Mouse (Mus musculus) WW6 (cell line): ENCODE data around the gene Gipc3.
A peak's percentile ranks its signal among the peaks of the same experiment; 100 is the strongest.

ENCODE experiments used
- DNase-seq: peaks from one replicate; pipeline ENCODE4 v3.0.0-alpha.2; 2013; ENCODE audit warnings: low read depth, low spot score

Gipc3 gene

DNA sequence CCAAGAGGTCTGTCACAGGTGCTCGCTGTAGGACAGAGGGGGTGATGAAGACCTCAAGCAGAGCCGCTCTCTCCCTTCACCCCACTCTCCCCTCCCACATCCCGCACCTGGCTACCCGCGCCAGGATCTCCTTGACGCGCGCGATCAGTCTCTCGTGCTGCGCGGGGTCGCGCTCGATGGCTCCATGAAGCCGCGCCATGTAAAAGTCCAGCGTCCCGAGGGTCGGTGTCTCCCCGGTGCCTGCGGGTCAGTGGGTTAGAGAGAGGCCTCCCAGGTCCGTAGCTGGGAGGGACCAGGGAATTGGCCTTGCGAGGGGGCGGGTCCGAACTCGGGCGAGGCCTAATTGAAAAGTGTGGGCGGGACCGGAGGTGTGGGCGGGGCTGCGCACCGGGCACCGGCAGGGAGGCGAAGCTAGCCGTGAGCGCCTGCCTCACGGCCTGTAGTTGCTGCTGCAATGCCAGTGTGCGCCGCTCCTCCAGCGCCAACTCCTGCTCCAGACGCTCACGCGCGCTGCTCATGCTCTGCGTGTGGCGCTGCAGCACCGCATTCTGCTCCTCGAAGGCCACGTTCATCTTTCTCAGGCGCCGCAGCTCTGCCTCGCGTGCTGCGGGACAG lies 3.5 kb upstream of the Gipc3 start:
- DNase-seq: peak; percentile 54

DNA sequence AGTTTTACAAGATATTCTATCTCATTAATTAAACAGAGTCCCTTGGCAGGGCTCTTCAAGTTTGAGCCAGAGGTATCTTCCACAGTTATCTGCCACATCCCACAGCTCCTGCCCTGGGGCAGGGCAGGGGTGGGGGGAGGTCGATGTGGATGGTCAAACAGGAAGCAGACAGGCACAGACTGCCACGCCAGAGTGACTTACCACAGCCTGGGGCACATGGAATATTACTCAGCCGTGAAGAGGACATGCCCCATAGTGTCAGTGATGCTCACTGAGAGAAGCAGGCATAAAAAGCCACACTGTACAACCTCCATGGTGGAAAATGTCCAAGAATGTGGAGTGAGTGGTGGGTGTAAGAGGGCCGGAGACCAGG lies 2.1 kb upstream of the Gipc3 start:
- no peak for DNase-seq

GRCm38 (mm10) chr10:81344421-81345161 lies 1.5 kb upstream of the Gipc3 start:
- no peak for DNase-seq

DNA sequence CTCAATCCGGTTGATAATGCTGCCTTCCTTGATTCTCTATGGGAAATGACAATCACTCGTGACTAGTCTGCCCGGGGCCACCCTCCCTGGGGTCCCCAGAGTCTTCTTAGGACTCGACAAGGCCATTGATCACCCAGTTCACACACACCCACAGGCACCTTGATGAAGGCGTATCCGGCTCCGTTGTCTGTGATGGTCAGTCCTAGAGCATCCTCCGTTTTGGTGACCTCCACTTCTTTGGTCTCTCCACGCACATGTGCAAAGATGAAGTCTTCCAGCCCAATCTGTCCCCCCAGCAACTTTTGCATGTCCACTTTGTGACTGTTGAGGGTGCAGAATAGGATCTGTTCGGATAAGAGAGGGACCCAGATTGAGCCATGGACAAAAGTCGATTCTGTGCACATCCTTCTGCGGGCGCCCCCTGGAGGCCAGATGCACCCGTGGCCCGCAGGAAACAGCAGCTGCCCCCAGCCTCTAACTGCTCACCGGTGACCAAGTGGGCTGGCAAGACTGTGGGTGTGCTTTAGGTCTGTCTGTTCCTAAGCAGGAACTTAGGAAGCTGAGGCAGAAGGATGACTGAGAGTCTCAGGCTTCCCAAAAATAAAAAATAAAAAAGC lies 1.6 kb downstream of the Gipc3 start:
- DNase-seq: no peak

DNA sequence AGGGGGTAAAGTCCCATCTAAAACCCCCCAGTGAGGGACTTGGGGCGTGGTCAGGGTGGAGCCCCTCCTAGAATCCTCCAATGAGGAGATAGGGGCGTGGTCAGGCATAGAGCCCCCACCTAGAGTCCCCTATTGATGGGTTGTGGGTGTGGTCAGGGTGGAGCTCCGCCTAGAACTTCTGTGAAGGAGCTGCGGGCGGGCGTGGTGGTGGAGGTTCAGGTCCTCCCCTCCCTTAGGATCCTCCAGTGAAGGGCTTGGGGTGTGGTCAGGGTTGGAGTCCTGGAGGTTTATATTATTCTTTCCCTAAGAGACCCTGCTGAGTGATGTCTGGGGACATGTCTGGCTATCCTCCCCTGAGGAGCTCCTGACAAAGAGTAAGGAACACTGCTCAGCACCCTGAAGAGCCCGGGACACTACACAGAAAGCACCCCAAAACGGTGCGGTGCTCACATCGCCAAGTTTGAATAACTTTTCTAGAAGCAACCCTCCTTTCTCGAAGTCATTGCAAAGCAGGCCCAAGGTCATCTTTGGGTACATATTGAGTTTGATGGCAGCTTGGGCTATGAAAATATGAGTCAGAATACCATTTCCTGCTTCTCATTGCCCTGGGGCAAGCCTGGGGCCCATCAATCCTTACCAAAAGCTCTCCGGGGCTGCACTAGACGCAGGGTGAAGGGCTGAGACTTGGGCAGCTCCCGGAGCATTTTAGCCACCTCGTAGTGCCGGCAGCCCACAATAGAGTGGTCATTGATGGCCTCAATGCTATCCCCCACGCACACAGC lies 2.3 kb downstream of the Gipc3 start:
- no peak for DNase-seq

DNA sequence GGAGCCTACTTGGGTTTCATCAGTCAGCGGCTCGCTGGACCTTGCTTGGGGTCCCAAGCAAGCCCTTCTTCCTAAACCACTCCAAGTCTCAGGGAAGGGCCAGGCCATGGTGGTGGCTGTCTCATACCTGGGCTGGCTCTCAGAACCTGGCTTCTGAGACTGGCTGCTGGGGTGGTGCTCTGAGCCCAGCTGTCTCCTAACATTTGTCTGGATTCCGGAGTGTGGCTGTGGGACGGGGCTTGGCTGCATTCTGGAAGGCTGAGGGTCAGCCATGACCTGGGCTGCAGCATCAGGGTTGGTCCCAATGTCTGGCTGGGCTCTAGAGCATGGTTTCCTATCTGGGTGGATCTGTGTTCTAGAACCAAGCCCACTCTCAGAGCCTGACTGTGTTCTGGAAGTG lies 6.5 kb downstream of the Gipc3 start:
- no peak for DNase-seq

DNA sequence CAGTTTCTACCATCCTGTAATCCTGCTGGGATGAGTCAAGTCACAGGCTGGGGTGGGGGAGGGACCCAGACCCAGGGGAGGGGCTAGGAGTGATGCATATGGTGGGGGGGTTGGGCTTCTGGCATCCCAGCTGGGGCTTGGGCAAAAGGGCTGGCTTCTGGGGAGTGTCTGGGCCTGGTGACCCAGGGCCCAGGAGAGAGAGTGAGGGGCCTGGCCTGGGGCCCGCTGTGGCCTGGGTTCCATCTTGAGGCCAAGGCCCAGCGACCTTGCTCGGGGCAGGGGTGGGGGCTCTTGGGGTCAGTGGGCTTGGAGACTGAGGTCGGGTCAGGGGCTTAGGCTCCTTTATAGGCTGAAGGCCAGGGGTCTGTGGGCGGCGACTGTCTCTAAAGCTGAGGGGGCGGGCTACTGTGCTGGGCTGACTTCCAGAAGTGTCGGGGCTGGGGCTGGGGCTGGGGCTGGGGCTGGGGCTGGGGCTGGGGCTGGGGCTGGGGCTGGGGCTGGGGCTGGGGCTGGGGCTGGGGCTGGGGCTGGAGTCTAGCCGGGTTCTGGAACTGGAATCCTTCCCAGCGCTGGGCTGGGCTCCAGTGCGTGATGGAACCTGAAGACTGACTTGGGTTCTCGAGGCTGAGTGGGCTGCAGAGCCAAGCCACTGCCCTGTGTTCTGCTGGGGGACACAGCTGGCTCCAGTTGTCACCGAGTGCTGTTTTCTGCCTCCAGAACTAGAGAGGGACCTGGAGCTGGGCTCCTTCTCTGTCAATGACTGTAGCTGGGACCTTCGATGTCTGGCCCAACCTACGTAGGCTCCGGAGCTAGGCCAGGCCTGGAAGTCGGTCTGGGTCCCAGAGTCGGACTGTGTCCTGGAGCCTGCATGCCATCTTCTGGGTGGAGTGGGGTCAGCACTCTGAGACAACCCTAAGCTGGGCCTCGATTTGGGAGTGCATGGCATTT lies 7.4 kb downstream of the Gipc3 start:
- DNase-seq: no peak

DNA sequence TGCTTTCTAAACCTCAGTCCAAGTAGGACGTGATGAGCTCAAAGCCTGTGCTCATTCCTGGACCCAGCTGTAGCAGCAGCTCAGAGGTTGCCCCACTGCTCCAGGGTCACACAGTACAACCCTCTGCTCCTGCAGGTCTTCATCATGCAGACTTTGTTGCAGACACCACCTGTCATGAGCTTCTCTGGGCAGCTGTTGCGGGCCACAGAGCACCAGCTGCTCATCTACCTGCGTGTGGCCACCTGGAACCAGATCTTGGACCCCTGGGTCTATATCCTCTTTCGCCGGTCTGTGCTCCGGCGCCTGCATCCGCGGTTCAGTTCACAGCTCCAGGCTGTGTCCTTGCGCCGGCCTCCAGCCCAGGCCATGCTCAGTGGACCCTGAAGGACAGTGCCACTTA lies 8.7 kb downstream of the Gipc3 start:
- no peak for DNase-seq

GRCm38 (mm10) chr10:81332277-81332676 lies 10.8 kb downstream of the Gipc3 start:
- no peak for DNase-seq

GRCm38 (mm10) chr10:81330007-81330406 lies 13.1 kb downstream of the Gipc3 start:
- no peak for DNase-seq

DNA sequence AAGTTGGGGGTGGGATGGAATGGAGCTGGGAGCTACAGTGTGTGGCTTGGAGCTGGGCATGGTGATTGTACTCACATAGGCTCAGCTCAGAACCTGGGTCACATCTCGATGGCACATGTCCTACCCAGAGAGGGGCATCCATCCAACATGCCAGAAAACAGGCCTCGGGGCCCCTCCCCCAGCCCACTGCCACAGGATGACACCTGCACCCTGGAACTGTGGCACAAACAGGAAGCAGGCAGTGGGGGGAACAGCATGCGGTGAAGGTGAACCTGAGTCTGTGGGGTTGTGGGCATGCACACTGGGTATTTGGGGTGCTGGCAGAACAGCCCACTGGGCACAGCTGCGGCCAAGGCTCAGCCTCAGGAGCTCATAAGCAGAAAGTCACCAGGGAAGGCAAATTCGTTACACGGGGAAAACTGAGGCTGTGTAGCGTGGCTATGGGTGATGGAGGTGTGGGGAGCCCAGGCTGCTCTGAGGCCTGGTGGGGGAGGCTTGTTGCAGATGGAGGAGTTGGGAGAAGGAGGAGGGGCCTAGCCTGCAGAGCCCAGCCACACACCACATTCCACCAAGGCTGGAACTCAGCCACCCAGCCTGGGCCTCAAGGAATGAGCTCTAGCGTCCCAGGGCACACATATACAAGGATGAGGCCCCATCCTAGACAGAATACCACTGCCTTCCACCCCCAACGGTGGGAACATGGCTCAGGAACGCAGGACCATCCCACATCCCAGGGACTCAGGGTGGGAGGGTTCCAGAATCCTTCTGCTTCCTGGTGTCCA lies 13.7 kb downstream of the Gipc3 start:
- DNase-seq: no peak

DNA sequence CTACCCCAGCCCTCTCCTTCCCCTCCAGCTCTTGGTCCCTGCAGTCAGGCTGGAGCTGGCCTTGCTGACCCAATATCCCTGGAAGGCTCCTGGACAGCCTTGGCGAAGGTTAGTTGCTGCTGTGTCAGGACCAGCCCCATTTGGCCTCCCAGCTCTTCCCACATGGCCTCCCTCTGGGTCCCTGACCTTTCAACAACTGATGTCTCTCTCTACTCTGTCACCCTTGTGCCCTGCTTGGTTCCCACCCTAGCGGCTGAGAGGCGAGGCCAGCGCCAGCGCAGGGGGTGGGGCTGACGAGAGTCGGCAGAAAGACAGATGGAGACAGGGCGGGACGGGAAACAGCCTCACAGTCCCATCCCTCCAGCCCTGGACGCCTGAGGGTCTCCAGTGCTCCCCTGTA lies 14.7 kb downstream of the Gipc3 start, which contains the start of gene Tbxa2r:
Tbxa2r (plus strand) TSS at position 346 of the 400 bp plus-strand sequence.
- DNase-seq: no peak

DNA sequence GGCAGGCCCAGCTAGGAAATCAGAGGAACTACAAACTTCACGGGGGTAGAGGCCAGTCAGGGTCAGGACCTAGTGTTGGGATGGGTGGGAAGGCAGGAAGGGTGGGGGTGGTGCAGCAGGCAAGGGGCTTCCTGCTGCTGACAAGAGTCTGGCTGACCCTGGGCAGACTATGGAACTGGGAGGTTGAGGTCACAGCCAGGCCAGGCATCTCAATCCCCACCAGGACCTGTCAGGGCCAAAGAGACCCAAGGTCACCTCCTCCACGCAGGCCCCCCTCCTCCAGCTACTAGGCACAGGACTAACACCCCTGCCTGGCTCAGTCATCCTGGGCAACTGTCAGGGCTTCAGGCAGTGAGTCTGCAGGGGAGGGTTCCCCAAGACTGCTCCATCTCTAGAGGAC lies 15.1 kb downstream of the Gipc3 start:
- DNase-seq: no peak

DNA sequence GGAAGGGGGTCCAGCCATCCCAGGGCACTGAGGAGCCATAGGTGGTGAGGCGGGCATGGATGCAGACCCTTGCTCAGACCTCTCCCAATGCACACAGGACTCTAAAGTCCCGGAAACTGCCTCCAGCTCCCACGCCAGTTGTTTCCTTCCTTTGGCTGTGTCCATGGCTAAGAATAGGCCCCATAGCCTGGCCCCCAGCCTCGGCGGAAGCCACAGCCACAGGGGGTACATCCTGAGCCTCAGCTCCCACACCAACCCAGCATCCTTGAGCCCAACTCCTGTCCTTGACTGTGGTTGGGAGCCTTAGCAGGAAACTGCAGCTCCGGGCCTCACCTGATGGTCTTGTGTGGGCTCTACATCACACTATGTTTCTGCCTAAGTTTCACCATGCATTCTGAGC lies 16.2 kb downstream of the Gipc3 start:
- DNase-seq: no peak

DNA sequence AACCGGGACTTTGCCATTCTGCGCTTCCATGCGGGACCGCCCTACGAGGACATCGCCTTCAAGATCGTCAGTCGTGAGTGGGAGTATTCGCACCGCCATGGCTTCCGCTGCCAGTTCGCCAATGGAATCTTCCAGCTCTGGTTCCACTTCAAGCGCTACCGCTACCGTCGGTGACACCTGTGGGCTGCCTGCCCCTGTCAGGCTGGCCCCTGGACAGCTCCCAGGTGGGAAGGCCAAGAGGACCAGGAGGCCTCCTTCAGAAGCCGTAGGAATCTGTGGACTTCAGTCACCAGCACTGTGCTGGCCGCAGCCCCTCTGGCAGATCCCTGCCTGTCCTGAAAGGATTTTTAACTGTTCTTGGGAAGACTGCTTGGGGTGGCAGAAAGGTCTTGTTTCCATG lies 17.3 kb downstream of the Gipc3 start:
- no peak for DNase-seq

DNA sequence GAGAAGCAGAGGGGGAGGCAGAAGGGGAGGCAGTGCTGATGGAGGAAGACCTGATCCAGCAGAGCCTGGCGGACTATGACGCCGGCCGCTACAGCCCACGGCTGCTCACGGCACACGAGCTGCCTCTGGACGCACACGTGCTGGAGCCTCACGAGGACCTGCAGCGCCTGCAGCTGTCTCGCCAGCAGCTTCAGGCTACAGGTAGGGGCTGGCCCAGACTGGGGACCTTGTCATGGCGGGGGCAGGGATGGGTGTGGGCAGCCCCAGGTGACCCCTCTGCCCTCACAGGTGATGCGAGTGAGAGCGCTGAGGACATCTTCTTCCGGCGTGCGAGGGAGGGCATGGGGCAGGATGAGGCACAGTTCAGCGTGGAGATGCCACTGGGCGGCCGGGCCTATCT lies 17.9 kb downstream of the Gipc3 start:
- no peak for DNase-seq

- DNase-seq: no peak
Measured at GRCm38 (mm10) chr10:81323791-81324530, 19.1 kb downstream of the Gipc3 start.

- DNase-seq: no peak
Measured at GRCm38 (mm10) chr10:81323141-81323775, 19.8 kb downstream of the Gipc3 start.

GRCm38 (mm10) chr10:81322444-81322843 lies 20.6 kb downstream of the Gipc3 start:
- DNase-seq: no peak
